Mouse (Mus musculus): ENCODE measurements around the gene Ube2g1.
"Not testable (repeated sequence)": the region's sequence is repeated elsewhere in the genome, so short reads cannot be mapped to it uniquely, and the experiment has no call there.

Ube2g1 gene

DNA sequence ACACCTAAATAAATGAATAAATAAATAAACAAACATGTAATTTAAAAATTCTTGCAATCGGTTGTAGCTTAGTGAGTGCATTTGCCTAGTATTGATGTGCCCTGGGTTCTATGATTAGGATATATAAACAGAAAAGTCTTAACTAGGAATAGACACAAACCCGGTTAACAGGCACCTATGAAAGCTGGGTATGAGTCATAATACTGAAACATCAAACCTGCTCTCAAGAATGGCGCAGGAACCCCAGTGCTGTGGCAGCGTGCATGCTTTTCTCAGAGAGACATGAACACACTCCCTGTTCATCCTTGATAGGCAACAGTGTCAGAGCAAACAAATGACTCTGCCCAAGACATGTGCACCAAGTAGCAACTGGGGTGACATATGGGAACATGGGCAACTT is 9.3 kb upstream of the Ube2g1 start:
- DNase-seq (ENCODE audit: low read depth, low spot score), result no peak

- peak; percentile 30 for DNase-seq (ENCODE audit: low read depth, low spot score)
These were observed 487 bp downstream of the Ube2g1 start for GRCm38 (mm10) chr11:72607469-72608070.

DNA sequence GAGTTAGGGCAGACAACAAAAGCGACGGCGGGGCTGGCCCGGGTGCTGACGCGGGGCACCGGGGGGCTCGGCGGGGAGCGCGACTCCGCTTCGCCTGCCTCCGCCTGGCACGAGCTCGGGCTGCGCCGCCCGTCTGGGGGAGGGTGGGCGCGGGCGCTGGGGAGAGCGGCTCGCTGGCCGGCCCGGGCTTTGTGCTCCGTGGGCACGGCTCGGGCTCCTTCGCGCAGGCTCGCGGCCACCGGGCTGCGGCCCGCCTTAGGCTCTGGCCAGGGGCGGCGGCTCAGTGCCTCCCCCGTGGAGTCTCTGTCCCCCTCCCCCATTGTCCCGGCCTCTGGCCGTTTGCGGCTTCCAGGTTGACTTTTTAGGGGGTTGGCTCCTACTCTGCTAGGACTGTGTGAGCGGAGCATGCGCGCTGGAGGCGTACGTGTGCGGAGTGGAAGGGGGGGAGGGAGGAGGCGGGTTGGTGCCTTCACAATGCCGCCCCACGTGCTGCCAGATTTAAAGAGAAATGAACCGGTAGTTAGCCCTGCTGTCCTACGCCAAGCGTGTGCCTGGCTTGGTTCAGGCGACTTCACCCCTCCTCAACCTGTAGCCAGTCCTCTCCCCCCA is 1.1 kb downstream of the Ube2g1 start:
- peak; percentile 77 for DNase-seq (ENCODE audit: low read depth, low spot score)

- no peak for DNase-seq (ENCODE audit: low read depth, low spot score)
These were observed 2.2 kb downstream of the Ube2g1 start for GRCm38 (mm10) chr11:72609242-72609641.

DNA sequence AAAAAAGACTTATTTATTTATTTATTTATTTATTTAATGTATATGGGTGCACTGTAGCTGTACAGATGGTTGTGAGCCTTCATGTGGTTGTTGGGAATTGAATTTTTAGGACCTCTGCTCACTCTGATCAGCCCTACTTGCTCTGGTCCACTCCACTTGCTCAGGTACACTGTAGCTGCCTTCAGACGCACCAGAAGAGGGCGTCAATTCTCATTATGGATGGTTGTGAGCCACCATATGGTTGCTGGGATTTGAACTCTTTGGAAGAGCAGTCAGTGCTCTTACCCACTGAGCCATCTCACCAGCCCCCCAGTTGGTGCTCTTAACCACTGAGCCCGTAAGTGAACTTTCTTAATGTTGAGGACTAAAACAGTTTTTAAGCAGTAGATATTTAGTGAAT is 7.3 kb downstream of the Ube2g1 start:
- not testable (repeated sequence) for DNase-seq (ENCODE audit: low read depth, low spot score)

DNA sequence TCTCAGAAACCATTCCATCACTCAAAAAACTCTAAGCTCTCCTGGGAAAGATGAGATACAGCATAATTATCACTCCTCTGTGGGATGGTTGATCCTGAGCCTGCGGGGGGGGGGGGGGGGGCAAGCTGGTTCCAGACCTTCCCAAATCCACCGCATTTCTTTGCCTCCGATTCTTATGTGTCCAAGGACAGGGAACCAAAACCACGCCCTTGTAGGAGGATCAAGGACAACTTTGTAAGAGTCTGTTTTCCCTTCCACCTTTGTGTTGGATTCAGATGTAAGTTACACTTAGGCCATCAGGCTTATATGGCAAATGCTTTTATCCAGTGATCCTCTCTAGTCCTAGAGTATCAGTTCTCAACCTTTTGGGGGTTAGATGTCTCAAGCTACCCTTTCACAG is 8.8 kb downstream of the Ube2g1 start:
- DNase-seq (ENCODE audit: low read depth, low spot score), result no peak

DNA sequence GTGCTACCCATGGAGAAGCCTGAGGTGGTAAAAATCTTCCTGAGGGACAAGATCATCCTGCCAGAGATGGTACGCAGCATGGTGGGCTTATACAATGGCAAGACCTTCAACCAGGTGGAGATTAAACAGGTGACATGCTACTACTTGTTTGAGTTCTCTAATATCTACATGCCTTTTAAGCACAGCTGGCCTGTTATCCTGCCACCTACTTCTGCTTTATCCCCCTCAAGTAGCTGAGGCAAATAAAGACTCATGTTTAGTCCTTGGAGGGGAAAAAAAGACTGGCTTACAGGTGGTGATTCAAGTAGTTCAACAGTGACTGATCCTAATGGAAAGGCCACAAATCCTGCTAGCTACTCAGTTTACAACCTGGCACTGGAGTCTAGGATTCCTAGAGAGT is 11.4 kb downstream of the Ube2g1 start:
- DNase-seq (ENCODE audit: low read depth, low spot score), result no peak

DNA sequence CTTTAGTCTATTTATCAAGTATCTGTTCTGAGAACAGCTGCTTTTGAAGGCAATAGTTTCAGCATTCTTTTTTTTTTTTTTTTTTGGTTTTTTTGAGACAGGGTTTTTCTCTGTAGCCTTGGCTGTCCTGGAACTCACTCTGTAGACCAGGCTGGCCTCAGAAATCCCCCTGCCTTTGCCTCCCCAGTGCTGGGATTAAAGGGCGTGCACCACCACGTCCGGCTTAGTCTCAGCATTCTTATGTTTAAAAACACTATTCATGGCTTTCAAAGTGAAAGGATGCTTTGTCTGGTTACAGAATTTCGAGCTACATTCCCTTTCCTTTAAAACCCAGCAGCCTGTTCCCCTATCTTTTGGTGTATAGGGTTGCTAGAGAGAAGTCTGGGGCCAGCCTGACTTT is 35.6 kb downstream of the Ube2g1 start:
- no peak for DNase-seq (ENCODE audit: low read depth, low spot score)

DNA sequence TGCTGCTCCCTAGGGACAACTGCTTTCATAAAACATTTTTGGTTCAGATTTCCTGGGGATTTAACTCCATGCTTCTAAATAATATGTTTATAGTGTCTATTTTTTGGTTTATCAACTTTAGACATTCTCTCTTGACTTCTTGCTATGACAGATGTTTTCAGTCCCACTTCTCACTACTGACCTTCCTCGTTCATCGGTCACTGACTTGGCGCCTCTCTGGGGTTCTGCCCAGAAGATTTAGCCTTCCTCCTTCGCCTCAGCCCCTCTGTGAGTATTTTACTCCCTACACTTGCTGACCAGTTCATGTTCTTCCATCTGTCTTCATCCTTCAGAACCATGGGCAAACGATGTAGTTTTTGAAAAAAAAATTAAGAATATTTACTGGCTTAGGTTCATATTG is 38.3 kb downstream of the Ube2g1 start:
- no peak for DNase-seq (ENCODE audit: low read depth, low spot score)

DNA sequence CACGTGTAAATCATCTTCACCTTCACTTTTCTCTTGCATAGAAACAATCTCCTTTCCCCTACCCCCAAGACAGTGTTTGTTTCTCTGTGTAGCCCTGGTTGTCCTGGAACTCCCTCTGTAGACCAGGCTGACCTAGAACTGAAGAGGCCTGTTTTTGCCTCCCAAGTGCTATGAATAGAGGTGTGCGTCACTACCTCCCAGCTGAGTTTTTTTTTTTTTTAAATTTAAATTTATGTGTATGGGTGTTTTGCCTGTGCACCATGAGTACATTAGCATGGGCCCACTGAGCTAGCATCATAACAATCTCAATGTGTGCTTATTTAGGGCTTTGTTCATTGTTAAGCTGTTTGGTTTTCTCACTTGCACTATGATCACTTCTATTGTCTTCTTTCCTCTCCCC is 43.3 kb downstream of the Ube2g1 start:
- DNase-seq (ENCODE audit: low read depth, low spot score), result no peak

GRCm38 (mm10) chr11:72659918-72660317 is 52.8 kb downstream of the Ube2g1 start:
- DNase-seq (ENCODE audit: low read depth, low spot score), result no peak

DNA sequence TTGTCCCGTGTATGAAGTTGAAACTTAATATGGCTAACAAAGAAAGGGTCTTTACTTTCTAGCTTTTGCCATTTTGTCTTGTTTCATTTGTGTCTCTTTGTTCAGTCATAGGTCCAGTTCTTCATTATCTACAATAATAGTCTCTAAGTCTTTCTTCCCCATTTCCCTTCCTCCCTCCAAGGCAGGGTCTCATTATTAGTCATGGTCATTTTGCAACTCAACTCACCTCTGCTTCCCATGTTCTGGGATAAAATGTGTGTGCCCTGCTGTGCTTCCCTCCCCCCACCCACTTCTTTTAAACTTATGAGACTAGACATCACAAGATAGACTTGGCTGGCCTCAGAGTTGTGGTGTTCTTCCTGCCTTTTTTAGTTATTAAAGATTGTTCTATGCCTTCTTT is 53.3 kb downstream of the Ube2g1 start:
- no peak for DNase-seq (ENCODE audit: low read depth, low spot score)

- DNase-seq (ENCODE audit: low read depth, low spot score), result no peak
These were observed 57.6 kb downstream of the Ube2g1 start for GRCm38 (mm10) chr11:72664641-72665040.

GRCm38 (mm10) chr11:72670634-72671033 is 63.6 kb downstream of the Ube2g1 start:
- no peak for DNase-seq (ENCODE audit: low read depth, low spot score)

GRCm38 (mm10) chr11:72671294-72671988 is 64.4 kb downstream of the Ube2g1 start:
- DNase-seq (ENCODE audit: low read depth, low spot score), result no peak

DNA sequence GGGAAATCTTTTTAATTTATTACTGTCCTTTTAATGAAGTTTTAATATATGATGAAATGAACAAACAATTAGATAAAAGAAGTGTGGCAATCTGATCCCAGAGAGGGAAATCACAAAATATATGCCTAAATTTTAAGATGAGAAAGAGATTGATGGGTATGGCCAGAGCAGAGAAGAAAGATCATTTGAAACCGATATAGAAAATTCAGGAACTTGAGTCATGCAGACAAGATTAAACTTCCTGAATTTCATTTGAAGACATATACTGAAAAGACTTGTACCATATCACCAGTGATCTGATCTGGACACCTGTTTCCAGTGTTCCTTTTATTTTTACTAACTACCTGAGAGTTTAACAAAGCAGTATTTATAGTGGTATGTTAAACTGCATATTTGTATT is 65.4 kb downstream of the Ube2g1 start:
- no peak for DNase-seq (ENCODE audit: low read depth, low spot score)

DNA sequence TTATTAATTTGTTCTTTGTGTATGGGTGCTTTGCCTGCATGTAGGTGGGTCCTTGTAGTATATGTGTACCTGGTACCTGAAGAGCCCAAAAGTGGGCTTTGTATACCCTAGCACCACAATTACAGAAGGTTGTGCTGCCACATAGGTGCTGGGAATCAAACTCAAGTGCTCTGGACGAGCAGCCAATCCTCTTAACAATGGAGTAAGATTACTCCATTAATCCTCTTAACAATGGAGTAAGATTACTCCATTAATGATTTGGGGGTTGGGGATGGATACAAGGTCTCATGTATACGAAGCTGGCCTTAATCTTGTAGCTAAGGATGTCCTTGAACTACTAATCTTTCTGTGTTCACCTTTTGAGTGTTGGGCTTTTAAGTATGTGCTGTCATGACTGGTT is 68.2 kb downstream of the Ube2g1 start:
- DNase-seq (ENCODE audit: low read depth, low spot score), result no peak

GRCm38 (mm10) chr11:72680726-72681125 is 73.6 kb downstream of the Ube2g1 start:
- DNase-seq (ENCODE audit: low read depth, low spot score), result no peak

- DNase-seq (ENCODE audit: low read depth, low spot score), result no peak
These were observed 76.3 kb downstream of the Ube2g1 start for GRCm38 (mm10) chr11:72683402-72683801.

GRCm38 (mm10) chr11:72686697-72687096 is 79.6 kb downstream of the Ube2g1 start:
- DNase-seq (ENCODE audit: low read depth, low spot score), result no peak

DNA sequence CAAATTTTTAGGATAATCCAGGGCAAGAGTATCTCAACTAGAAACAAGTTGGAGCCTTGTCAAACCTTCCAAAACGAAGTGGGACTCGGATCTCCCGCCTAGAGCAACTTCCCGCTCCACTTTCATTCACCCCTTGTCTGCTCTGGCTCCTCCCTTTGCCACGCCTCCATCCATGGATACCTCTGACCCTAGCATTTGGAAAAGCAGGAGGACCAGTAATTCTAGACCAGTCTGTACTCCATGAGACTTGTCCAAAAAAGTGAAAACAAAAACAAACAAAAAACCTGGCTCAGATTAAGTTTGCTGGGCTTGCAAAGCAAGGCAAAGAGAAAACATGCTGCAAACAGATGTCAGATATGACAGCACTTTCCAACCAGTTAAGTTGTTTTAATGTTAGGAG is 81.2 kb downstream of the Ube2g1 start:
- no peak for DNase-seq (ENCODE audit: low read depth, low spot score)

DNA sequence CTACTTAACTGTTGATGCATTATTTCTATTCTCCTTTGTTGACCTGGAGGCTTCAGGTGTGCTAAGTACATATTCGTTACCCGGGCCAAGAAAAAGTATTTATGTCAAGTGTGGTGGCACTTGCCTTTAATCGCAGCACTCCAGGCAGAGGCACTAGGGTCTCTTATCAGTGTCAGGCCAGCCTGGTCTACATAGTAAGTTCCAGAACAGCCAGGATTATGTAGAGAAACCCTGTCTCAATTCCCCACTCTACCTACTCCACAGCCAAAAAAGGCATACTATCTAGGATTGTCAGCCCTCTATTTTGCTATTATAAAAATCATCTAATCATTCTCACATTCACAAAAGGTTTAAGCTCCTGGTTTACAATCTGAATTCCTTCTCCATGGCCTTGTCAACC is 82.0 kb downstream of the Ube2g1 start:
- DNase-seq (ENCODE audit: low read depth, low spot score), result peak; percentile 66

Data from c-Kit-negative CD71-positive TER-119-positive erythroid progenitor cells, embryonic 14.5 days (primary cell).